26 mouse cellular contexts compared by ENCODE assay signal in genomic region chr16:18034286-18034685, GRCm38 (mm10). TPM values are rescaled to one million over a fixed set of nuclear protein-coding genes. Genes with fewer than 3 reads are reported as not detected.
"Had no signal": no experiment of that assay in that cellular context is flagged by ENCODE, and none has a peak within 500 bp of the region (broad histone marks: within the 10 kb centered on the region; RNA-seq: fewer than 3 reads in every experiment).

No protein-coding gene starts in this region.

- H3K4me3 ChIP-seq: layer of hippocampus, adult 2 months; limb, embryonic 10.5 days; limb, embryonic 13.5 days; liver, embryonic 12.5 days; liver, embryonic 15.5 days; lung, embryonic 15.5 days had no signal

- H3K4me1 ChIP-seq: limb, embryonic 10.5 days; limb, embryonic 13.5 days; lung, embryonic 15.5 days had no signal

- DNase-seq: kidney, adult 9 months; kidney, postnatal 25 days; layer of hippocampus, adult 9-11 months; liver; lung, adult 18-20 months; lung, postnatal 10 days; lung, postnatal 36 days; midbrain, embryonic 14.5 days; thymus, adult 2 months; thymus, postnatal 25 days had no signal

- H3K27ac ChIP-seq: layer of hippocampus, adult 2 months; limb, embryonic 10.5 days; limb, embryonic 13.5 days; liver, embryonic 12.5 days; liver, embryonic 15.5 days; lung, embryonic 15.5 days; stomach, postnatal 0 days had no signal

- H3K36me3 ChIP-seq: limb, embryonic 10.5 days; limb, embryonic 13.5 days; liver, embryonic 12.5 days; liver, embryonic 15.5 days; lung, embryonic 15.5 days had no signal

RNA-seq across cellular contexts. Expression of gene Vpreb2, which starts 54.1 kb away (rescaled TPM):
- total RNA-seq: layer of hippocampus, adult 2 months; layer of hippocampus, postnatal 25 days; left cerebral cortex, postnatal 25 days; midbrain, postnatal 0 days had no signal
- polyA plus RNA-seq: kidney, embryonic 16.5 days; large intestine, adult 2 months; limb, embryonic 10.5 days; limb, embryonic 13.5 days; liver, embryonic 12.5 days; lung, embryonic 15.5 days; midbrain, embryonic 11.5 days; midbrain, embryonic 14.5 days; midbrain, postnatal 0 days; neural tube, embryonic 11.5 days; neural tube, embryonic 14.5 days; stomach, embryonic 14.5 days; stomach, postnatal 0 days had no signal
